Mouse (Mus musculus): ENCODE results near the gene Abcd4. TPM values are rescaled to one million over a fixed set of nuclear protein-coding genes. Genes with fewer than 3 reads are reported as not detected.

Abcd4 gene
- polyA plus RNA-seq, 1 experiment from 2014 or later, result 14.0 TPM

DNA sequence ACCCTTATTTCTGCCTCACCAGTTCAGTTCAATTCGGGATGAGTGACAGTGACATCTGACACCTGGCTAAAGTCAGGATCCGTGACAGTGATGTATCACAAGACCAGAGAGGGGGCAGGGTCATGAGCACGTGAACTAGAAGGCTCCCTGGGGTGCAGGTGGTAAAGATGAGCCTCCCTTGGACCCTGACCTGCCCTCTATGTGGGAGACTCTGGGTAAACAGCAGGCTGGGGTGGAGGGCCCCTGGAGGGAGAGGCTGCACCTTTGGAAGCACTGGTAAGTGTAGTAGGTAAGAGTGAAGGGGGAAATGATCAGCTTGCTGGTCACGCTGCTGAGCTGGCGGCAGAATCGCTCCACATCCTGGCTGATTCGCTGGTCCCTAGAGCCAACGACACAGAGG is 4.7 kb downstream of the Abcd4 start:
- Histone ChIP-seq H3K27ac (replicated peaks) (no peak overlapping the region), H3K4me3 (replicated peaks) (no peak overlapping the region), H3K4me1 (peaks cover 6% of the 10 kb centered on the region), H3K9me3 (replicated peaks) (no peaks in the 10 kb centered on the region), H3K4me2 (no peak overlapping the region), H3K9ac (replicated peaks) (no peak overlapping the region), H3K36me3 (0 out of 2 replicates have a peak, but pooled peaks cover 9% of the 10 kb centered on the region), H3K27me3 (replicated peaks) (no peaks in the 10 kb centered on the region)
- WGBS, result 69% methylated on average over 8 of the region's 8 CpGs
- ATAC-seq (ENCODE audit: low FRiP score), result no peak

DNA sequence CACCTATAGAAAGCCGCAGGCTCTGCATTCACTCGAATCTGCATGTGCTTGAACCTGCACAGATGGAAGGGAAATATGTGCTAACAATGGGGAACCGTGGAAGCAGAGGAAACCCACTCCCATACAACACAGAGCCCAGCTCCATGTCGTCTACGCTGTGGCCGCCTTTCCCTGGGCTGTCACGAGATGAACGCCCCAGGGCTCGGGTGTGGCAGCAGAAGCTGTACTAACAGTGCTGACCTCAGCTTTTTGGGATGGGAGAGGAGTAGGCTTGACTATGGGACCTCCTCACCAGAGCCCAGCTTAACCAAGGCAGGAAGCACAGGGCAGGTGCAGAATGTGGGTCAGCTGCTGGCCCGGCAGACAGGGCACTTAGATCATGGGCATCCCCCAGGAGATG is 5.5 kb downstream of the Abcd4 start:
- Histone ChIP-seq H3K4me2 (no peak overlapping the region), H3K9ac (replicated peaks) (no peak overlapping the region), H3K27ac (replicated peaks) (no peak overlapping the region), H3K36me3 (0 out of 2 replicates have a peak, but pooled peaks cover 9% of the 10 kb centered on the region), H3K4me3 (replicated peaks) (no peak overlapping the region), H3K9me3 (replicated peaks) (no peaks in the 10 kb centered on the region), H3K4me1 (peaks cover 3% of the 10 kb centered on the region), H3K27me3 (replicated peaks) (no peaks in the 10 kb centered on the region)
- ATAC-seq (ENCODE audit: low FRiP score), result no peak
- WGBS, result 86% methylated on average over 10 of the region's 10 CpGs

DNA sequence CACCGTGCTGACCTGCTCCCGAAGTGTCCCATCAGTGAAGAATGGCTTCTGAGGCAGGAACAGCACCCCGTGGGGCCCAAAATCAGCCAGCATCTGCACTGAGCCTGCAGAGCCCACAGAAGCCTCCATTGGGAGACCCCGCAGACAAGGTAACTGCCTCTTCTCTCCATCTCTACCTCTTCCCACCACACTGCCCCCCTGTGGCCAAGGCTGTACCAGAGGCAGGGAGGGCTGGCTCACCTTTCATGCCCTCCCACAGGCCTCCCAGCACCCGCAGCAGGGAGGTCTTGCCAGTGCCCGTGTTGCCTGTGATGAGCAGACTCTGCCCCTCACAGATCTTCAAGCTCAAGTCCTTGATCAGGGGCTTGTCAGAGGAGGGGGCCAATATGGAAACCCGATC is 11.4 kb downstream of the Abcd4 start:
- H3K27me3 ChIP-seq (replicated peaks), result no peaks in the 10 kb centered on the region
- H3K4me2 ChIP-seq, result no peak overlapping the region
- no peak for ATAC-seq (ENCODE audit: low FRiP score)
- WGBS, result 80% methylated on average over 7 of the region's 7 CpGs
- H3K4me1 ChIP-seq, result no peaks in the 10 kb centered on the region
- H3K36me3 ChIP-seq, result peaks cover 13% of the 10 kb centered on the region; the same call in 1 of the 2 replicates
- H3K9ac ChIP-seq (replicated peaks), result no peak overlapping the region
- no peaks in the 10 kb centered on the region for H3K9me3 ChIP-seq (replicated peaks)
- H3K4me3 ChIP-seq (replicated peaks), result no peak overlapping the region
- no peak overlapping the region for H3K27ac ChIP-seq (replicated peaks)

DNA sequence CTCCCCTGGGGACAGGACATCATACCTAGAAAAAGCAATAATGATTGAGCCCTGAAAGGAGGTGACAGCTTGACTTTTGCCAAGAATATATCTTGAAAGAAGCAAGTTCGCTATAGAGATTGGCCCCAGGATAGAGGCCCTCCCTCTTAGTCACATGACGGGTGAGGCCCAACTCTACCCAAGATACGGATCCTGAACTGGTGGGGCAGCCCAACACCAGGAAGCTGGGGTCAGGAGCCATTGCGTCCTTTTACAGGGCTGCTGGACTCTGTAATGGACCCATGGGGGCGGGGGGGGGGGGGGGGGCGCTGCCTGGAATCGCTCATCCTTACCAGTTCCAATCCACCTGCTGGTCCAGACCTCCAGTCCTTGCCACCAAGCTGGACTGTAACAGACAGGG is 13.2 kb downstream of the Abcd4 start:
- no peak overlapping the region for H3K4me2 ChIP-seq
- WGBS, result 91% methylated on average over 6 of the region's 7 CpGs
- no peak overlapping the region for H3K4me3 ChIP-seq (replicated peaks)
- no peak for ATAC-seq (ENCODE audit: low FRiP score)
- no peaks in the 10 kb centered on the region for H3K9me3 ChIP-seq (replicated peaks)
- H3K4me1 ChIP-seq, result no peaks in the 10 kb centered on the region
- H3K27me3 ChIP-seq (replicated peaks), result no peaks in the 10 kb centered on the region
- no peak overlapping the region for H3K9ac ChIP-seq (replicated peaks)
- peaks cover 13% of the 10 kb centered on the region; the same call in 1 of the 2 replicates for H3K36me3 ChIP-seq
- no peak overlapping the region for H3K27ac ChIP-seq (replicated peaks)

DNA sequence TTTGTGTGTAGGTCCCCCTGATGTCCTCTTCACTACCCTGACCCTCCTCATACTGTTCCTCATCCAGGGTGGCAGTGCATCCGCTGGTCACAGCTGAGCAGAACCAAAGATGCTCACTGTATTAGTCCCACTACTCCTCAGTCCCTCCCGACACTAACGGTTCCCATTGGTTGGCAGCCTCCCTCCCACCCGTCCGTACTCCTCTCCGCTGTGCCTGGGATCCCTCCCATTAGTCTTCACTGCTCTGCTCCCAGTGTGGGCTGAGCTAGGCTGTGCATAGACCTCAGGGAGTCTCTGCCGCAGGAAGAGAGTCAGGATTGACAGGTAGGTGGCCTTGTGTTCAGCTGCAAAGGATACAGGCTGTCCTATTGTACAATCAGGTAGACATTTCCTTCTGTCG is 18.9 kb downstream of the Abcd4 start:
- no peak for ATAC-seq (ENCODE audit: low FRiP score)
- Histone ChIP-seq H3K9me3 (replicated peaks) (no peaks in the 10 kb centered on the region), H3K27me3 (replicated peaks) (no peaks in the 10 kb centered on the region), H3K27ac (replicated peaks) (no peak overlapping the region), H3K4me2 (no peak overlapping the region), H3K9ac (replicated peaks) (no peak overlapping the region), H3K36me3 (no peaks in the 10 kb centered on the region; the same call in 1 of the 2 replicates), H3K4me3 (replicated peaks) (no peak overlapping the region), H3K4me1 (0 out of 2 replicates have a peak, but pooled peaks cover 2% of the 10 kb centered on the region)
- 21% methylated on average over 8 of the region's 8 CpGs for WGBS

DNA sequence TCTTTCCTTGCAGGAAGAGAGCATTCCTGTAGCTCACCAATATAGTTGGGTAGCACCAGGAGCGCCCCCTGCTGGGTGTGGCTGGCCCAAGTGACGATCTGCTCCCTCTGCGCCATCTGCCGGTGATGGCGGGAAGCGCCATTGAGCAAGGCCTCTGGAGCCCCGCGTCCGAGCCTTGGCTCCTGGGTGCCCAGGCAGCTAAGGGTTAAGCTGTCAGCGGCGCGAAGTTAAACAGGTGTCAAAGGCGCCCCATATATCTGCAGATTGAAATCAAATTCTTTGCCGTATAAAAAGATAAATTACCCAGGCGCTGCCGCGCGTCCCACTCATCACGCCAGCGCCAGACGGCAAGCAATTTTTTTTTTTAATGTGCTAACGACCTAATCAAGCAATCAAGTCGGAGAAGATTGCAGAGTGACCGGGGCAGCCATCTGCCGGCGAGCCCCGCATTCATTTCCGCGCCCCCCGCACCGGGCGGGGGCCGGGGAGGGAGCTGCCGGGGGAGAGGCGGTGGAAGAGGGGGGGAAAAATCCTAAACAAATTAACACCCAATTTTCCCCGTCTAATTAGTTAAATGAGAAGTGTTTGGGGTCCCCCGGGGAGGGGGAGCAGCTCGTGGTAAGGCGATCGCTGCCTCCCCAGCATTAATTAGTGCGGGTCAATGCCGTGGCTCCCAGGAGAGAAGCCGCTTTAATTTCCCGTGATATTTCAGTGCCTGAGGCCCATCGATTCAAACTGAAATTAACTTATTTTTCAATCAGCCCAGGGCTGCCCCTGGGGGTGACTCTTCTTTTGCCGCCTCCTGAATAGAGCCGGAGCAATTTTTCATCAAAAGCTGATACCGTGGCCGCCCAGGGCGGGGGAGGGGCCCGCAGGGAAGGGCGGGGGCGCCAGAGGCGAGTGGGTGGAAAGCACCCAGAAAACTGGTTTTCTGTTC is 27.1 kb downstream of the Abcd4 start:
- 0 out of 2 replicates have a peak, but pooled peaks cover 5% of the 10 kb centered on the region for H3K27me3 ChIP-seq (replicated peaks)
- peak overlapping the region; percentile 86 for H3K4me2 ChIP-seq
- under 1% methylated on average over 54 of the region's 54 CpGs for WGBS
- peaks cover 10% of the 10 kb centered on the region for H3K4me1 ChIP-seq
- H3K36me3 ChIP-seq, result no peaks in the 10 kb centered on the region
- peak overlapping the region; percentile 48 for H3K4me3 ChIP-seq (replicated peaks)
- peak overlapping the region; percentile 53 for H3K9ac ChIP-seq (replicated peaks)
- no peaks in the 10 kb centered on the region for H3K9me3 ChIP-seq (replicated peaks)
- peak overlapping the region; percentile 14; the same call in 1 of the 2 replicates for H3K27ac ChIP-seq (replicated peaks)
- peak; percentile 77 for ATAC-seq (ENCODE audit: low FRiP score)

DNA sequence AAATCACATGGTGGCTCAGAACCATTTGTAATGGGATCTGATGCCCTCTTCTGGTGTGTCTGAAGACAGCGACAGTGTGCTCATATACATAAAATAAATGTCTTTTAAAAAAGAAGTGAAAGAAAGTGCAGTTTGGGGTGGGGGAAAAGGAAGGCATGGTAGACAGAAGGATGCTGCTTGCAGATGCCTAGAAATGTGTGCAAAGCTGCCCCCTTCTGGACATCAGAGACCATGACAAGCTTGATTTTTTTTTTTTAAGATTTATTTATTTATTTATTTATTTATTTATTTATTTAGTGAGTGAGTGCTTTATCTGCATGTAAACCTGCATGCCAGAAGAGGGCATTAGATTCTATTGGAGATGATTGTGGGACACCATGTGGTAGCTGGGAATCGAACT is 35.9 kb downstream of the Abcd4 start:
- Histone ChIP-seq H3K4me2 (no peak overlapping the region), H3K9ac (replicated peaks) (no peak overlapping the region), H3K27ac (replicated peaks) (no peak overlapping the region), H3K27me3 (replicated peaks) (peaks cover 18% of the 10 kb centered on the region), H3K4me1 (no peaks in the 10 kb centered on the region), H3K36me3 (no peaks in the 10 kb centered on the region), H3K4me3 (replicated peaks) (no peak overlapping the region), H3K9me3 (replicated peaks) (no peaks in the 10 kb centered on the region)
- 100% methylated on average over 2 of the region's 2 CpGs for WGBS
- ATAC-seq (ENCODE audit: low FRiP score), result no peak

DNA sequence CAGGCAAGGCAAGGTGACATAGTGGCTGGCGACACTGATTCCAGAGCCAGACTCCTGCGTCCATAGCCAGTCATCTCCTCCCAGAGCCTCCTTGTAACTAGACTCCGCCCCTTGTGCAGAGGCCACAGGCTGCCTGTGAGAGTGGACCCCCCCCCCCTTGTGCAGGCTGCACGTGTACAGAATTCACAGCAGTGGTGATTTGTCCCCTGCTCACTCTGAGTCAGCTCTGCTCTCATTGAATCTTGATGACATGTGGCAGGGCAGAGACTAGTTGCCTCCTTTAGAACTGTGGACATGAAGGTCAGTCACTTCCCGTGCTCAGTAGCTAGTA is 38.8 kb downstream of the Abcd4 start:
- no peak for ATAC-seq (ENCODE audit: low FRiP score)
- Histone ChIP-seq H3K4me3 (replicated peaks) (no peak overlapping the region), H3K9me3 (replicated peaks) (no peaks in the 10 kb centered on the region), H3K27ac (replicated peaks) (no peak overlapping the region), H3K27me3 (replicated peaks) (peaks cover 32% of the 10 kb centered on the region), H3K4me1 (no peaks in the 10 kb centered on the region), H3K4me2 (no peak overlapping the region), H3K36me3 (no peaks in the 10 kb centered on the region), H3K9ac (replicated peaks) (no peak overlapping the region)
- WGBS, result 42% methylated on average over 5 of the region's 5 CpGs

DNA sequence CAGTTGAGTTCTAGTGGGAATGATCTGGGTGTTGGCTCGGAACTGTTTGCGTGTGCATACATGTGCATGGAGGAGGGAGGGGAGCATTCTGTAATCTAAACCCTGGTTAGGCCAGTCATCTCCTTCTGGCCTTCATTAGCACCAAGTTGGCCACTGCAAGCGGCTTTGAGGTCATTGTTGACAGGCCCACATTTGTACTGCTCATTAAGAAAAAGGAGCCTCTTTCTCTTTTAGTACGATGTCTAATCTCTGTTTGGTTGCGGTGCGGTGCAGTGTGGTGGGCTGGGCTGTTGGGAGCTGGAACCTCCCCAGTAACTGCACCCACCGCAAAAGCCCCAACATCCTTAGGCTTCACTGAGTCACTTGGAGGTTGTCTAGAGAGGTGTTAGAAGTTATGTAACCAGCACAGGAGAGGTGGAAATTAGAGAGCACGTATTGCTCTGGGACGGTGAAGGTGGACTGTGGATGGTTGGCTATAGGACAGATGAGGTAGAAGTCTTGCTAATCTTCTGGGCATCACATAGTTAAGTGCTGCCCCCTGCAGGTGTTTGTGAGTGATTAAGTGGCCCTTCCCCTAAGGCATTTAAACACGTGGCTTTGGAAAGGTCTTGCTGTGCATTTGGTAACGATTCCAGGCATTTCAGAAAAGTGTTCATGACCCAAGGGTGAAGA is 39.3 kb downstream of the Abcd4 start:
- Histone ChIP-seq H3K9me3 (replicated peaks) (no peaks in the 10 kb centered on the region), H3K36me3 (no peaks in the 10 kb centered on the region), H3K27me3 (replicated peaks) (peaks cover 37% of the 10 kb centered on the region), H3K9ac (replicated peaks) (no peak overlapping the region), H3K4me3 (replicated peaks) (no peak overlapping the region), H3K4me2 (no peak overlapping the region), H3K4me1 (no peaks in the 10 kb centered on the region), H3K27ac (replicated peaks) (no peak overlapping the region)
- ATAC-seq (ENCODE audit: low FRiP score), result no peak
- WGBS, result 75% methylated on average over 11 of the region's 11 CpGs

DNA sequence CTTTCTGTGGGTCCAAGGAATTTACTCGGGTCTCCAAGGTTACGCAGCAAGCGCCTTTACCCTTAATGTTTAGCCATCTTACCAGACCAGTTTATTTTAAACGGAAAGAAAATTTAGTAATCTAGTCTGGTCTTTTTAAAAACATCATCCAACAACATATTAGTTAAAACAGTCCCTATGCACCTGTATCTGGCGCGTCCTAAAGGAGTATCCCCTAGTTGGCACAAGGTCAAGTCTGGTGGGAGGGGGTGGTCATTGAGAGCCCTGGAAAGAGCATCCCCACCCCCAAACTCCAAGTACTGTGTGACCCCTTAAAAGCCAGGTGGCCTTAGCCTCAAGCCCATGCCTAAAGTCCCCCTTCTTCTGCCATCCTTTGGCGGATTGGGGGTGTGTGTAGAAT is 44.1 kb downstream of the Abcd4 start:
- H3K4me1 ChIP-seq, result peaks cover 19% of the 10 kb centered on the region
- no peak overlapping the region for H3K9ac ChIP-seq (replicated peaks)
- H3K9me3 ChIP-seq (replicated peaks), result no peaks in the 10 kb centered on the region
- ATAC-seq (ENCODE audit: low FRiP score), result no peak
- H3K36me3 ChIP-seq, result no peaks in the 10 kb centered on the region
- H3K27ac ChIP-seq (replicated peaks), result no peak overlapping the region
- no peak overlapping the region for H3K4me3 ChIP-seq (replicated peaks)
- peaks cover 82% of the 10 kb centered on the region for H3K27me3 ChIP-seq (replicated peaks)
- no peak overlapping the region for H3K4me2 ChIP-seq
- WGBS, result 14% methylated on average over 7 of the region's 7 CpGs

DNA sequence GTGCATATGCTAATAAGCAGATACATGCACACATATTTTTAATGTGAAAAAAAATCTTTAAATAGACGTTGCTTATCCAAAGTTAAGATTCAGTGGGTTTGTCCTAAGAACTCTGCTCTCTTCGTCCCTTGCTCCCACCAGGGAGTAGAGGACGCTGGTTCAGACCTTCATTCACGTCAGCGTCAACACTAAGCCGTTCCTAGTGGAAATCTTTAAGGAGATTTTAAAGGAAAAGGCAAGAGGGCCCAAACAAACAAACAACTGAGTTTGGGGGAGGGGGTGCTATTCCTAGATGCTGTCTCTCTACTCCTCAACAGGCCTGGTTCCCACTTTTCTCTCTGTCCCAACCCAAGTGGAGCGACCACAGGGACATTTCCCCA is 44.9 kb downstream of the Abcd4 start:
- ATAC-seq (ENCODE audit: low FRiP score), result no peak
- Histone ChIP-seq H3K4me3 (replicated peaks) (no peak overlapping the region), H3K9me3 (replicated peaks) (no peaks in the 10 kb centered on the region), H3K27ac (replicated peaks) (no peak overlapping the region), H3K36me3 (no peaks in the 10 kb centered on the region), H3K4me2 (no peak overlapping the region), H3K4me1 (peaks cover 19% of the 10 kb centered on the region), H3K9ac (replicated peaks) (no peak overlapping the region), H3K27me3 (replicated peaks) (peaks cover 84% of the 10 kb centered on the region)
- WGBS, result 2% methylated on average over 7 of the region's 7 CpGs
